Mouse (Mus musculus) midbrain, embryonic 10.5 days (tissue): ENCODE data around the gene Tdpoz3. TPM values are rescaled to one million over a fixed set of nuclear protein-coding genes. Genes with fewer than 3 reads are reported as not detected.
"Not testable (repeated sequence)": the region's sequence is repeated elsewhere in the genome, so short reads cannot be mapped to it uniquely, and the experiment has no call there.

Source experiments
- DNase-seq: peaks from one replicate; pipeline ENCODE4 v3.0.0-alpha.2; 2017; ENCODE audit warnings: low spot score
- H3K27ac ChIP-seq: fragments of 300-500 bp; sonication (generic); replicated peaks from 2 replicates; pipeline ENCODE4 v1.5.1; 2016; ENCODE audit warnings: mild to moderate bottlenecking
- H3K27me3 ChIP-seq: fragments of 300-500 bp; sonication (generic); 2 replicates; pipeline ENCODE4 v1.6.1; 2016; ENCODE audit warnings: low read depth, mild to moderate bottlenecking; ENCODE audit not compliant: poor library complexity, severe bottlenecking
- H3K36me3 ChIP-seq: fragments of 300-500 bp; sonication (generic); 2 replicates; pipeline ENCODE4 v1.6.1; 2016; ENCODE audit warnings: mild to moderate bottlenecking, moderate library complexity
- H3K4me1 ChIP-seq: fragments of 300-500 bp; sonication (generic); 2 replicates; pipeline ENCODE4 v1.6.1; 2016
- H3K4me3 ChIP-seq: fragments of 300-500 bp; sonication (generic); 2 replicates; pipeline ENCODE4 v1.5.1; 2016; ENCODE audit warnings: mild to moderate bottlenecking, moderate library complexity
- H3K9me3 ChIP-seq: fragments of 300-500 bp; sonication (generic); replicated peaks from 2 replicates; pipeline ENCODE4 v1.6.1; 2016; ENCODE audit warnings: mild to moderate bottlenecking
- WGBS: fragments of 180-500 bp; shearing (Covaris S2); methylation state at CpG from one replicate; pipeline ENCODE4 v1.1.7; 2016; 5-methylcytosine and 5-hydroxymethylcytosine counted together
- polyA plus RNA-seq: library from polyadenylated mRNA; unstranded; fragments of >200 nt; fragmentation: Nextera tagmentation; extraction: Ambion mirVana; gene quantifications from 2 replicates; pipeline ENCODE4 v1.2.1, GENCODE M21; 2016

Gene Tdpoz3
- polyA plus RNA-seq, result not detected in 2 replicates

GRCm38 (mm10) chr3:93825720-93826119, at the start of gene Tdpoz3:
Gene Tdpoz3 (plus strand): TSS chr3:93826020.
- not testable (repeated sequence) for H3K4me1 ChIP-seq, H3K36me3 ChIP-seq, H3K9me3 ChIP-seq, H3K27ac ChIP-seq, DNase-seq, H3K4me3 ChIP-seq, H3K27me3 ChIP-seq
- WGBS, result 78% methylated on average over 1 of the region's 1 CpGs

- not testable (repeated sequence) for H3K36me3 ChIP-seq, DNase-seq, H3K4me1 ChIP-seq, H3K9me3 ChIP-seq, H3K27me3 ChIP-seq, H3K4me3 ChIP-seq, H3K27ac ChIP-seq
These were observed 29.7 kb upstream of the Tdpoz3 start, which contains the start of gene Tdpoz4 for GRCm38 (mm10) chr3:93796098-93796497. Gene Tdpoz4 (plus strand): TSS chr3:93796398.

- not testable (repeated sequence) for H3K4me3 ChIP-seq, H3K4me1 ChIP-seq, H3K27ac ChIP-seq, H3K27me3 ChIP-seq, DNase-seq, H3K9me3 ChIP-seq, H3K36me3 ChIP-seq
These were observed 12.5 kb upstream of the Tdpoz3 start for GRCm38 (mm10) chr3:93813341-93813740.

- DNase-seq, H3K4me1 ChIP-seq, H3K36me3 ChIP-seq, H3K4me3 ChIP-seq, H3K27ac ChIP-seq, H3K27me3 ChIP-seq, H3K9me3 ChIP-seq: not testable (repeated sequence)
- WGBS, result 79% methylated on average over 8 of the region's 8 CpGs
These were observed 33.1 kb downstream of the Tdpoz3 start for GRCm38 (mm10) chr3:93858957-93859356.

GRCm38 (mm10) chr3:93870635-93871034, 44.8 kb downstream of the Tdpoz3 start:
- H3K27me3 ChIP-seq, H3K4me3 ChIP-seq, H3K27ac ChIP-seq, DNase-seq, H3K36me3 ChIP-seq, H3K4me1 ChIP-seq, H3K9me3 ChIP-seq: not testable (repeated sequence)
- 90% methylated on average over 8 of the region's 8 CpGs for WGBS

Other genes starting within 250 kb of the Tdpoz3 start
- not detected in 2 replicates for gene Tdpoz2, start 173.3 kb upstream of the Tdpoz3 start, polyA plus RNA-seq
- not detected in 2 replicates for gene Tdpoz1, start 149.7 kb upstream of the Tdpoz3 start, polyA plus RNA-seq
- gene Gm37596, start 132.9 kb upstream of the Tdpoz3 start, polyA plus RNA-seq, result not detected in 2 replicates
- not detected in 2 replicates for gene Gm5773, start 53.0 kb upstream of the Tdpoz3 start, polyA plus RNA-seq
- not detected in 2 replicates for gene Tdpoz4, start 29.6 kb upstream of the Tdpoz3 start, polyA plus RNA-seq
- not detected in 2 replicates for gene Gm9117, start 117.5 kb downstream of the Tdpoz3 start, polyA plus RNA-seq
- gene Tdpoz5, start 135.3 kb downstream of the Tdpoz3 start, polyA plus RNA-seq, result not detected in 2 replicates
- gene Gm9125, start 228.9 kb downstream of the Tdpoz3 start, polyA plus RNA-seq, result not detected in 2 replicates
- not detected in 2 replicates for gene Gm10697, start 246.6 kb downstream of the Tdpoz3 start, polyA plus RNA-seq